Mouse (Mus musculus): ENCODE measurements around the gene Capn9.

The Capn9 gene

DNA sequence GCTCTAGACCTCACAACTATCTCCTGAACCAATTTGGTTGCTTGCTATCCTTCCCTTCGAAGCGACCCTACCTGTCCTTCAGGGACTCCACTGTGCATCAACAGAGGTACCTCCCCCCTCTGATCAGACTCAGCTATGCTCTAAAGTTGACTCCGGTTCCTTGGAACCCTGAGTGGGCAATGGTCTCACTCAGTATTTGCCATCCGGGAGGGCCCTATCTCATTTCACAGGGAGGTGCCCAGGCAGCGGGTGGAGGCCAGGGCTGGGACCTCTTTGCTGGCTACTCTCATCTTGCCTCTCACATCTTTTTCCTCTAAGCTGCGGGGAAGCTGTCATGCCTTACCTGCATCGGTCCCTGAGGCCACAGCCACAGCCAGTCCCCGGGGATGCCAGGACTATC lies at the start of gene Capn9:
Capn9 (plus strand) TSS at position 301 of the 400 bp plus-strand sequence.
- no peak for DNase-seq

- peak; percentile 13 for DNase-seq
Measured at GRCm38 (mm10) chr8:124526261-124526660, 49.6 kb upstream of the Capn9 start.

- no peak for DNase-seq
Measured at GRCm38 (mm10) chr8:124530076-124530475, 45.8 kb upstream of the Capn9 start.

DNA sequence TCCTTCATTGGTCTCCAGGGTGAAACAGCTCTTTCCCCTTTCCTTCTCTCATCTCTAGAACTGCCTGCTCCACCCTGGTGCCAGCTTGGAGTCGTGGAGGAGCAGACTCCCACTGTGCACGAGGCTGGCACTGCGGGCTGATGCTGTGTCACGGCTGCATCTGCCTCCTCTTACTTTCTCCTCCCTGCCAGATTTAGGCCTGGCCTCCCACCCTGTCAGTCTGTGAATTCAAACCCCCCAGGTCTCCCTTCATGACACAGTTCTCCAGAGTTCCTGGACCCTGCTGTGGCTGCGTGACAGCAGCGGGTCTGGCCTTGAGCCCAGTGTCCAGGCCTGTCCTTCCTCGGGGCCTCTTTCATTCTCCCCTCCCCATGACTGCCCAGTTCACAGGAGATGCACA lies 45.4 kb upstream of the Capn9 start:
- DNase-seq, result no peak

GRCm38 (mm10) chr8:124530996-124531395 lies 44.9 kb upstream of the Capn9 start:
- no peak for DNase-seq

DNA sequence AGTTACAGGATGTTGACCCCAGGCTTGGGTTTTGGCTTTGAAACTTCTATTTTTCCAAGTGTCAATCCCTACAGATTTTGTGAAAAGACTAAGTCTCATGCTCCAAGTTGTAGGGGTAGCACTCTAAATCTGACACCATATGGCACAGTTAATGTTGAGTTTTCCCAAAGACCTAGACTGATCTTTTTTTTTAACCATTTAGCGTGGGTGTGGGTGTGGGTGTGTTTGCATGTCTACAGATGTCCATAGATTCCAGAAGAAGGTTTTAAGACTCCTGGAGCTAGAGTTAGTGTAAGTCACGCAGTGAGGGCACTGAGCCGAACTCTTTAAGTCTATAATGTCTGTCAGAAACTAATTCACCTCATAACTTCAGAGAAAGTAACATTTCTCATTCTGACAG lies 43.3 kb upstream of the Capn9 start:
- DNase-seq, result no peak

DNA sequence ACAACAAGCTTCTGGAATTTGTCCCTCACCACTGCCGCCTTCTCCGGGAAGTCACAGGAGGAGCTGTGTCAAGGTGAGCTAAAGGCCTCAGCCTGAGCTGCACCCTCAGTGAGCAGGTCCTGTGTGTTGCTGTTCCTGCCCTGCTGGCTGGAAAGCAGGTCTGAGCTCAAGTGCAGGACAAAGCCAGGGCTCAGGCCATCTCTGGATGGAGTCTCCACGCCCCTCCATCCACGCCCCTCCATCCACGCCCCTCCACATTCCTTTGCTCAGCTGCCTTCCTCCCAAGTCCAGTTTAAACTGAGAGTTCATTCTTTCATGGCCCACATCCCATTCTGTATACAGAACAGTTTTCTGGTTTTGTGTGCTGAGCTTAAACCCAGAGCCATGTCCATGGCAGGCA lies 40.5 kb upstream of the Capn9 start:
- no peak for DNase-seq

DNA sequence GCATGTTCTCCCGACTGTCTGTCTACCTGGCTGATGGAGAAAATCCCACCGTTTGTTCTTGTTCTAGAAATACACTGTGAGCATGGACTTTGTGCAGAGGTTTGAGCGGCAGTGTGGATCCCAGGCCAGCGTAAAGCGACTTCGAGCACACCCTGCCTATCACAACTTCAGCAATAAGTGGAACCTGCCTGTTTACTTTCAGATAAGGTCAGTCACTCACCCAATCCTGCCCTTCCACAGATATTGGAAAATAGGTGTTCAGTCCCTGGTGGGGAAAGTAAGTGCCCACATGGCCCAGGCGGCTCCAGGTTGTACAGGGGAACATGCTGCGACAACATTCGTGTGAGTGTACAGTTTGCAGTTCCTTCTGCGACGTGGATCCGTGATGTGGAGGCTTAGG lies 35.0 kb upstream of the Capn9 start:
- no peak for DNase-seq

DNA sequence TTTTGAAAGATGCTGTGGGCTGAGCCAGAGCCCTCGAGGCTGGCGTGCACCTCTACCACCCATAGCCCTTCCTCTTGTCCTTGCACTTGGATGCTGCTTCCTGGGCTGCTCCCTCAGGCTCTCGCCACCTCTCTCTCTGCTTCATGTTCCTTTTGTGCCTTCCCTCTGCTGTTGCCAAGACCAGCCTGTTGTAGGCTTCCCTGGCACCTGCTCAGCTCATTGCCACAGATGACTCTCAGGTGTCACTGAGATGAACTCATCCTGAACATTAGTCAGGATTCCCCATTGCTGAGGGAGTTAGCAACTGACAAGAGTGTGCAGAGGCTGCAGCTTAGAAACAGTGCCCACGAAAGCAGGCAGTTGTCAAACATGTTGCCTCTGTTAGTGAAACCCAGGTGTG lies 33.9 kb upstream of the Capn9 start:
- DNase-seq, result no peak

DNA sequence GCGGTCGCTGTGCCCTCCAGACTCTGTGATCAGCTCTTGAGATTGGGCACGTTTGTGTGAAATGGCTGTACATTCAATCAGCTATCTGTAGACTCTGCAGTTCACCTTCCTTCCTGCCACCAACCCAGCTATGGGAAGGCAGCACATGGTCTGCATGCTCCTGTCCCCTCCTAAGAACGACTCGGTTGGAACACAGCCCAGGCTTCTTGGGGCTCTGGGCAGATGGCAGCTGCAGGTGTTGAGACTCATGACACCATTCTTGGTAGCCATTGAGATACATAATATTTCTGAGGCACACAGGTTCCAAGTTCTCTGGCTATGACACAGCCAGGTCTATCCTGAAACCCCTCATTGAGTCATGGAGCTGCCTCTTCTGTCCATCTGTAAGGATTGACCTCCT lies 32.6 kb upstream of the Capn9 start:
- DNase-seq, result no peak

GRCm38 (mm10) chr8:124546371-124546770 lies 29.5 kb upstream of the Capn9 start:
- peak; percentile 57 for DNase-seq

- DNase-seq, result no peak
Measured at GRCm38 (mm10) chr8:124546815-124547214, 29.1 kb upstream of the Capn9 start.

GRCm38 (mm10) chr8:124547269-124547668 lies 28.6 kb upstream of the Capn9 start:
- no peak for DNase-seq

DNA sequence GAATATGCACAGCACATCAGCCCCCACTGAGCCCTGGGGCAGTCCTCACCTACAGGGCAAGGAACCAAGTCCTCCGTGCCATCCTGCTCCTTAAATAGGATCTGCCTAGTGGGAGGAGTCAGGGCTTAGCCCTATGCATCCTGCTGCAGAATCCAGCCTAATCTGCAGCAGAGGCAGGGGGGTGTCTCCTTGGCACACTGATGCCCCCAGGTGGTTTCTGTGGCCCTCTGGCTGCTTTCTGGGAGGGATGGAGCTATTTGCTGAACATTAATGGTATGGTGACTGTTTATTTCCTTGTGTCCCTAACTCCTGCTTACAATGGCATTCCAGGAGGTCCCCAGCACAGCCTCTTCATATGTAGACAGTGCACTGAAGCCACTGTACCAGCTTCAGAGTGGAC lies 27.7 kb upstream of the Capn9 start:
- DNase-seq, result no peak

DNA sequence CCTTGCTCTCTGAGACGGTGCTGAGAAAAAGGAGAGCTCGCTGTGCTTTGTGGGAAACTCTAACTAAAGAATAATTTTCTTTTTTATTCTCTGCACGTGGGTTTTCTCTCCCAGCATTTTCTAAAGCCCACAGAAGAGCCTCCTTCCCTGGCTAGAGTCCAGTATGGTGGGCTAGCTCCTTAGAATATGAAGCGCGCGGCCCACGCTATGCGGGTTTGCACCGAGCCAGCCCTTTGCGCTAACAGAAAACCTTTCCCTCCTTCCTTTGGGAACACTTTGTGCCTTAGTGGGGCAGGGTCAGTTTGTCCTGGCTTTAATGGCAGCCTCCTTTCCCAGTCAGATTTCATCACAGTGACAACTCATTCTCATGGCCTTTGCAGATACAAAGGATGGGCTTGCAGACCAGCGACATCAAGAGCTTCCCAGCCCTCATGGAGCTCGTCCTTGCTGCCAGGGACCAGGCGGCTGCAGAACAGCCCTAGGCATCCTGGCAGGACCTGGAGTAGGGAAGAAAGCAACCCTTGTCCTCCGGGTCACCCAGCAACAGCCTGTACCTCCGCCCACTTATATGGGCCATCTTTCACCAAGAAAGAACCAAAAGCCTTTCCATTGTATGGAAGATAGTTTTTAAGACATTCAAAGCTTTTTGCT lies 24.8 kb upstream of the Capn9 start:
- no peak for DNase-seq

GRCm38 (mm10) chr8:124555113-124555750 lies 20.7 kb upstream of the Capn9 start:
- no peak for DNase-seq

DNA sequence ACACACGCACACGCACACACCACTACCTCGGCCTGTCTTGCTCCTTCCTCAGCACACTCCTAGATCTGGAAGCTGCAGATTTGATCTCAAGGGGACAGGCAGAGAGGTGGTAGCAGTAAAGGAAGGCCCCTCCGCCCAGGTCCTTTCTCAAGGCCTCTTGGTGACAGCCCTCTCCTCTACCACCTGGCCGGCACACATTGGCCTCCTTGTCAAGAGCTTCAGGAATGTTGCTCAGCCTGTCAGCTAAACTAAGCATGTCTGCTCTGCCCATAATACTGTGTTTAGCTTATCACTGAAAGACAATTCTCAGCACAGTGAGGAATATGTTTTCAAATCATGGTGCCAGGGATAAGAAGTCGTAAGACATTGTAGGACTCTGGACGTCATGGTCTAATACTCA lies 19.7 kb upstream of the Capn9 start:
- no peak for DNase-seq

- DNase-seq, result peak; percentile 49
Measured at GRCm38 (mm10) chr8:124556658-124557057, 19.3 kb upstream of the Capn9 start.

DNA sequence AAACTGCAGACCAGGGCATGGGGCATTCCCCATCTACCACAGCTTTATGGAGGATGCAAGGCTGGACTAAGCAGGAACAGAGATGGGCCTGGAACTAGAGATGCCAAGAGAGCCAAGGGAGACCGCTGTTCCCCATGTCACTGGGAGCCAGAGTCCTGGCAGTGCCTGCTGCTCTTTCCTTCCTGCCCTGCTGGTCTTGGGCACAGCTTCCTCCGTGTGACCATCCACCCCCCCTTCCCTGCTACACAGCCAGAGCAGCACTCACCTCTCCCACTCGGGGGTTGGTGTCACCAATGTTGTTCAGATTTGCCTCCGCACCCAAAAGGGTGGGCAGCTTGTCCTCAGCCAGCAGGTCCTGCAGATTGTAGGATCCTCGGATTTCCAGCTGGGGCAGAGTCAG lies 18.4 kb upstream of the Capn9 start:
- DNase-seq, result no peak

DNA sequence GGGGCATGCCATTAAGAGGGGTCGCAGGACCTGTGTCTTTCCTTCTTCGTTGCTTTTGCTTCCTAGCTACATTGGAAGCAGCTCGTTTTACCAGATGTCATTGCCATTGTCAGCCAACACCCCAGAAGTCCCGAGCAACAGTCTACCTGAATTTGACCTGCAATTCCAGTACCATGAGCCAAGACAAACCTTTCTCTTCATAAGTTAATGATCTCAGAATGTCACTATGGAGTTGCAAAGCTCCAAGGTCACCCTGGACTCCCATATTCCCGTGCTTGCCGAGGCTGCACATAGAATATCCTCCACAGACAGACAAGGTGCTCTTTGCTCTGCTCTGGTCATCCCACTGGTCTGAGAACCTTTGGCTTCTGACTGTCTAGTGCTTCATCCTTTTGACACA lies 8.8 kb upstream of the Capn9 start:
- DNase-seq, result no peak

DNA sequence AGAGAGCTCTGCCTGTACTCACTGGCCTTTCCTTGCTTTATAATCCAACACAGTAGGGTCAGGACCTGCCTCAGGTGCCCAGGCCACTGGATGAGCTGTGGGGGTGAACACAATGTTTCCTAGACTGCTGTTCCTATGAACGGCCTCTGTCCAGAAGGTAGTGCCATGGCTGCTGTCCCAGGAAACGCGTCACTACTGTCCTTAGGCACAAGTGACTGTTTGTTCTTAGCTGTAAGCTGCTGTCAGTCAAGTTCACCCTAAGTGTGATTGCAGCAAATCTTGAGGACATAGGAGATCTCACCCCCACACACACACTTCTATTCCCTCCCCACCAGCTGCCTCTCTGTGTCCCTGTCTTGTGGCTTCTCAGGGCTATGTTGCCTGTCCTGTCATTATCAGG lies 8.3 kb upstream of the Capn9 start:
- DNase-seq, result peak; percentile 55

DNA sequence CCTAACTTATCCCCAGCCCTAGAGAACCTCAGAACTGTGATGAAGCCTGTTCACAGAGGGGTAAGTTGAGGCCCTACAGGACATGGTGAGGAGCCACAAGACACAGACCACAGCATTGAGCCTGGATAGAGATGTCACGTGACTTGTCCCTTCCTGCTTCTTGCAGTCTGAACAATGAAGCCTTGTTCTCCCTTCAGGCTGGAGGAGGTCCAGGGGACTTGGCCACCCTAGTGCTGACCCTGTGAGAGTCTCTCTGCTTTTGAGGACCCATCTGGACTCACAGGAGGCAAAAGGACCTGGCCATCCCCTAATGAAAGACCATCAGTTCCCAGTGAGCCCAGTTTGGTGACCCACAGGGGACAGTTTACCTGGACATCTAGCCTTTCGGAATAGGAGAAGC lies 6.8 kb upstream of the Capn9 start:
- DNase-seq, result peak; percentile 43

DNA sequence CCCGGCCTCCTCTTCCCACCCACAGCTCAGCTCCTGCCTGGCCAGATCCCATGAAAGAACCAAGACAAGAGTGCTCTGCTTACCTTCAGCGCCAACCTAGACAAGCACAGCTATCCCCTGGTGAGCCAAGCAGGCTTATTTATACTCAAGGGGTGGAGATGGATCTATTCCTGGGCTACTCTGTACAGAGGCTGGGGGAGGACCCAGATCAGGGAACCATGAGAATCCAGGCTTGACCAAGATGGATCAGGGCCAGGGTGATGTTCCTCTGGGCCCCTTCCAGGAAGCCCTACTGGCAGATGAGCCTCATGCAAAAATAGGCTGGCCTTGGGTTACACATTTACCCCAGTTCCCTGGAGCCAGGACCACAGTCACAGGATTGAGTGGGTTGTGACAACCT lies 6.3 kb upstream of the Capn9 start, which contains the start of gene Agt:
Agt (minus strand) TSS at position 114 of the 400 bp plus-strand sequence.
- peak; percentile 88 for DNase-seq

DNA sequence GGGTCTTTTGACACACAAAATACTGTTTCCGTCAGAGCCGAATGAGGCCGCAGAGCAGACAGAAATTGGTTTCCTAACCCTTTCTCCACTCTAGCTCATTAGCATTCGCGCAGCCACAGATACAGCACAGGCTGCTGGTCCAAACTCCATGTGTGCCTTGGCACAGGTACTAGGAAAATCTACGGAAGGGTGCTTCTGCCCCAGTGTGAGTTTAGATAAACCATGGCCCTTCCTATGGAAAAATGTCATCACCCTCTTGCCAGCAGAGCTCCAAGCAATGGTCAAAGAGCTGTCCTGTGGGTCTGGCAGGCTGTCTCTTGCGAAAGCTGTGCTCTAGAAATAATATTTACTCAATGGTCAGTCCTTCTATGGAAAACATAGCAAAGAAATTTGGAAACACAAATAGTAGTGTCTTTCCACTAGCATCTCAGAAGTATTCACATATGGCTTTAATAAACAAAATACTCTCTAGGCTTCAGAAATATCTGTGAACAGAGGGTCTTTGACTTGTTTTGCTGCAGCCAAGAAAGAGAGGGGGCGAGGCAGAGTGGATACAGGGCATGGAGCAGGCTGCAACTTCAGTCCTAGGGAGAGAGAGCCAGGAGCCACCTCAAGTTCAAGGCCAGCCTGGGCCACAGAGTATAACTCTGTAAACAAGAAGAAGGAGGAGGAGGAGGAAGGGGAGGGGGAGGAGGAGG lies 4.0 kb upstream of the Capn9 start:
- peak; percentile 60 for DNase-seq
